Mouse (Mus musculus): ENCODE results near the gene Slc12a6. TPM values are rescaled to one million over a fixed set of nuclear protein-coding genes. Genes with fewer than 3 reads are reported as not detected.

Gene Slc12a6
- polyA plus RNA-seq, 1 experiment, result 10.8 TPM

- Histone ChIP-seq H3K27ac (replicated peaks; ENCODE audit: low read depth, low read length) (no peak overlapping the region), H3K4me1 (ENCODE audit: control insufficient read depth, insufficient read depth, insufficient read length, low read length) (no peaks in the 10 kb centered on the region), H3K4me3 (ENCODE audit: insufficient read depth, low read depth, low read length) (no peak overlapping the region)
These were observed 15.7 kb upstream of the Slc12a6 start for GRCm38 (mm10) chr2:112249780-112250453.

DNA sequence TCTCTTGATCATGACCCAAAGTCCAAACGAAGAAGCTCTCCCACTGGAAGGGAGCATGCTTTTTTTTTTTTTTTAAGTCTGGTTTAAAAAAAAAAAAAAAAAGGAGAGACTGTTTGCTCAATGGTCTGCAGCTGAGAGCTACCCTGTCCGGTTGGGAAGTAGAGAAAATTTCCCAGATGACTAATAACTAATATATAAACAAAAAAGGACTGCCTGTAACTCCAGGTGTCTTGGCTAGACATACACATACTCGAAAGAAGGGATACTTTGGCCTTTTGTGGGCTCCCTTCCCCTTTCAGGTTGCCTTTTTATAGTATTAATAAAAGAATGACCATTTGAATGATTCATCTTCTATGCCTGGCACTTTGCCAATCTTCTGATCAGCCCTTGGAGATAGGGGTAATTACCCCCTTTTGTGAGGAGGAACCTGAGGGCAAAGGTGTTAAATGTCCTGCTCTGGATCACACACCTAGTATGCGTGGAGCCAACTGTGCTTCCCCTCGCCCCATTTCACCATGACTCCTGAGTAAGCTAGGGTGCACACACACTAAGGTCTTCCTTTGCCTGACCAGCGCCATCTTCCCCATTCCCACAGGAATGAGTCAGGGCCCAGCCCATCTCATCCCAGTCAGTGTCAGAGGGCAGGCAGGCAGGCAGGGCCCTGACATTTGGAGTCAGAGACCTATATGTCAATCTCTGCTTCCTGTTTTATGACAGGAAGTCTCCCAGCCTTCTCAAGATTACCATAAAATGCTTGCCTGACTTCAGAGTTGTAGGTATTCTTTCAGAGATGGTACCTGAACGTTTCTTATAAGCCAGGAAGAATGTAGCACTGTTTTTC, 10.7 kb upstream of the Slc12a6 start:
- no peak overlapping the region for H3K4me3 ChIP-seq (ENCODE audit: insufficient read depth, low read depth, low read length)
- H3K27ac ChIP-seq (replicated peaks; ENCODE audit: low read depth, low read length), result no peak overlapping the region
- H3K4me1 ChIP-seq (ENCODE audit: control insufficient read depth, insufficient read depth, insufficient read length, low read length), result no peaks in the 10 kb centered on the region

GRCm38 (mm10) chr2:112259241-112259962, 6.2 kb upstream of the Slc12a6 start, which contains the start of gene Nutm1:
TSS of gene Nutm1 (minus strand) at chr2:112259291.
- H3K4me3 ChIP-seq (ENCODE audit: insufficient read depth, low read depth, low read length), result no peak within 1 kb of the TSS
- H3K27ac ChIP-seq (replicated peaks; ENCODE audit: low read depth, low read length), result no peak within 1 kb of the TSS
- no peaks in the 10 kb centered on the region for H3K4me1 ChIP-seq (ENCODE audit: control insufficient read depth, insufficient read depth, insufficient read length, low read length)

GRCm38 (mm10) chr2:112261748-112262653, 3.6 kb upstream of the Slc12a6 start, which contains the start of gene Nop10:
TSS of gene Nop10 (plus strand) at chr2:112261926.
- Histone ChIP-seq H3K4me3 (ENCODE audit: insufficient read depth, low read depth, low read length) (peak within 1 kb of the TSS; percentile 60), H3K27ac (replicated peaks; ENCODE audit: low read depth, low read length) (peak within 1 kb of the TSS; percentile 26; the same call in 1 of the 2 replicates), H3K4me1 (ENCODE audit: control insufficient read depth, insufficient read depth, insufficient read length, low read length) (no peaks in the 10 kb centered on the region)

DNA sequence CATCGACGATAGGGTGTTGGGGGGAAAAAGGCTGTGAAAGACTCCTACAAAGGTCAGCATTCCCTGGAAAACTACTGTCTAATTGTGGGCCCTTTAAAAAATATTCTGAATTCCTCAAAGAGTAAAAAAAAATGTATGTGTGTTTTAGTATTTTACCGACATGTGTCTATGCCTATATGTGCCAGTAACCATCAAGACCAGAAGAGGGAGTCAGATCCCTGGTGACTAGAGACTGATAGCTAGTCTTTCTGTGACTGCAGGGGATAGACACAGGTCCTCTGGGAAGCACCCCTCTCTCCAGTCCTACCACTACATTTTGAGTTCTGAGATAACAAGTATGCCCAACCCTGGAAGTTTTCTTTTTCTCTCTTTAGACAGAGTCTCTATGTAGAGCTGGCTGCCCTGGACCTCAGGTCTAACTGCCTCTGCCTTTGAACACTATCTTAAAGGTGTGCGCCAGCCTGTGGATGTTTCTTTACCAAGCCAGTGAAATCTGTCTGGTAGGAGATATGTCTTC, 2.8 kb upstream of the Slc12a6 start:
- H3K27ac ChIP-seq (replicated peaks; ENCODE audit: low read depth, low read length), result no peak overlapping the region
- H3K4me3 ChIP-seq (ENCODE audit: insufficient read depth, low read depth, low read length), result peak overlapping the region; percentile 60
- H3K4me1 ChIP-seq (ENCODE audit: control insufficient read depth, insufficient read depth, insufficient read length, low read length), result no peaks in the 10 kb centered on the region

DNA sequence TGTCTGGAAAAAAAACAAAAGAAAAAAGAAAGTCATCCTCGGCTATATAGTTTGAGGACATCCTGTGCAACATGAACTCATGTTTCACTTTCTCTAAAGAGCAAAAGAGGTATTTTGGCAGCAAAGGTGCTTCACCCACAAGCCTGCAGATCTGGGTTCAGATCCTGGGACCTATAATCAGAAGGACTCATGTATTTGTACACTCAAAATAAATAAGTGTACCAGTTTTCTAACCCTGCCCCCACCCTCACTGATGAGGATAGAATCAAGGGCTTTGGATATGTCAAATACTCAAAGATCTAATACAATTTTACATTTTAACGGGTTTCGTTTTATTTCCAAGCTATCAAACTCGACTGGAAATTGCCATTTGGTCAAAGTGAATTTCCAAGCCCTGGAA, 1.3 kb upstream of the Slc12a6 start:
- Histone ChIP-seq H3K27ac (replicated peaks; ENCODE audit: low read depth, low read length) (no peak overlapping the region), H3K4me3 (ENCODE audit: insufficient read depth, low read depth, low read length) (no peak overlapping the region), H3K4me1 (ENCODE audit: control insufficient read depth, insufficient read depth, insufficient read length, low read length) (no peaks in the 10 kb centered on the region)

DNA sequence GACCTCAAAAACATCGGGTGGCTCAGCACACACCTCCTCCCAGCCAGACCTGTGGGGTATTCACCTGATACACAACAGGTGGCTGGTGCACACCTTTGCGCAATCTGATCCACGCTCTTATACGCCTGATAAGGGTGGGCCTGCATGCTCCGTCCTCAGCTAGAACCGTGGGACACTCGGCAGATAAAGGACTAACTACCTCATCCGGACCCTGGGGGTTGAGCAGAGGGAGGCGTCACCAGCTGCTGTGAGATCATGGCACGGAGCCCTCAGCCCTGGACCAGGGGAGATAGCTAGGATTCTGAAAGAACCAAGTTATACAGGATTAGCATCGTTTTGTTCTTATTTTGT, 592 bp downstream of the Slc12a6 start, which contains the start of gene Gm21985:
Gene Gm21985, plus strand, starts transcription at position 73 of the 351 bp plus-strand sequence.
- Histone ChIP-seq H3K4me3 (ENCODE audit: insufficient read depth, low read depth, low read length) (peak within 1 kb of the TSS; percentile 84), H3K4me1 (ENCODE audit: control insufficient read depth, insufficient read depth, insufficient read length, low read length) (peaks cover 5% of the 10 kb centered on the region), H3K27ac (replicated peaks; ENCODE audit: low read depth, low read length) (peak within 1 kb of the TSS; percentile 81)

DNA sequence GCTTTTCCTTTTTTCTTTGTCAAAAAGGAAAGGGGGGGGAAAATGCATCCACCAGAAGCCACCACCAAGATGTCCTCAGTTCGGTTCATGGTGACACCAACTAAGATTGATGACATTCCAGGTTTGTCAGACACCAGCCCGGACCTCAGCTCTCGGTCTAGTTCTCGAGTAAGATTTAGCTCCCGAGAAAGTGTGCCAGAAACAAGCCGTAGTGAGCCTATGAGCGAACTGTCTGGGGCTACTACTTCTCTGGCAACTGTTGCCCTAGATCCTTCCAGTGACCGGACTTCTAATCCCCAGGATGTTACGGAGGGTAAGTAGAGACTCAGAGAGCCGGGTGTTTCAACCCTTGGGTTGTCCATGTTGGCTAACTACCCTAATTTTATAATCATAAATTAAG, 1.2 kb downstream of the Slc12a6 start:
- peak overlapping the region; percentile 71 for H3K27ac ChIP-seq (replicated peaks; ENCODE audit: low read depth, low read length)

DNA sequence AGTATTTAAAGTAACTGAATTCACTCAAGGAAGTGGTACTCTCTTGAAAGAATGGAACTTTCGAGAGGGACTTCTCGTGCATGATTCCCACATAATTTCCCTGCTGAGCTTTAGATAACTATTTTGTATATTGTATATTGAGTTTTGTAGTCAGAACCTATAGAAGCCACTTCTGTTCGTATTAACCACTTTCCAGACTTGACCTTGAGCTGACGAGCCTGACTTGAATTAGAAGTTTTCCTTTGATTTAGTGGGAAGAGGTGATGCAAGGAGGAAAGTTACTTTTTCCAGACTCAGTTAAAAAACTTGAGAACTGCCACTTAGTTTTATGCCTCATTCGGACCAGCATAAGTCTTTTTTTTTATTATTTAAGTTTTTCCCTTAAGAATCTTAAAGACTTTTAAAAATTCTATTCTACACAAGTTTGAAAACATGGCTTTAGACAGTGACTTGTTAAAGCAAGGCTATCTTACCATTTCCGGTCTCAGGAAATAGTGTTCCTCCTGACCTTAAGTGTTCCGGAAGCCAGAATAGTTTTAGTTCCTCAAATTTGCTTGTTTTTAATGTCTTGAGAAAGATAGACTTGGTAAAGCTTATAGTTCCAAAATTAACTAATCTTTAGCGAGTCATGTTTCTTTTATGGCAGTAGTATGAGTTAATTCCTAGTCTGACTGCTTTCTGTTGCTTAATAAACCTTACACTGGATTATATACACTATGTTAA, 2.1 kb downstream of the Slc12a6 start:
- peak overlapping the region; percentile 22; the same call in 1 of the 2 replicates for H3K4me3 ChIP-seq (ENCODE audit: insufficient read depth, low read depth, low read length)
- H3K4me1 ChIP-seq (ENCODE audit: control insufficient read depth, insufficient read depth, insufficient read length, low read length), result peaks cover 7% of the 10 kb centered on the region
- peak overlapping the region; percentile 34; the same call in 1 of the 2 replicates for H3K27ac ChIP-seq (replicated peaks; ENCODE audit: low read depth, low read length)

More for the DNA sequence above, 1.2 kb downstream of the Slc12a6 start:
- Histone ChIP-seq H3K4me1 (ENCODE audit: control insufficient read depth, insufficient read depth, insufficient read length, low read length) (peaks cover 7% of the 10 kb centered on the region), H3K4me3 (ENCODE audit: insufficient read depth, low read depth, low read length) (peak overlapping the region; percentile 84)

- no peak overlapping the region for H3K27ac ChIP-seq (replicated peaks; ENCODE audit: low read depth, low read length)
- H3K4me3 ChIP-seq (ENCODE audit: insufficient read depth, low read depth, low read length), result no peak overlapping the region
- peaks cover 7% of the 10 kb centered on the region for H3K4me1 ChIP-seq (ENCODE audit: control insufficient read depth, insufficient read depth, insufficient read length, low read length)
These were observed 4.4 kb downstream of the Slc12a6 start for GRCm38 (mm10) chr2:112270011-112270410.

GRCm38 (mm10) chr2:112272909-112273308, 7.3 kb downstream of the Slc12a6 start:
- H3K27ac ChIP-seq (replicated peaks; ENCODE audit: low read depth, low read length), result no peak overlapping the region
- H3K4me3 ChIP-seq (ENCODE audit: insufficient read depth, low read depth, low read length), result no peak overlapping the region
- H3K4me1 ChIP-seq (ENCODE audit: control insufficient read depth, insufficient read depth, insufficient read length, low read length), result peaks cover 9% of the 10 kb centered on the region

- Histone ChIP-seq H3K4me3 (ENCODE audit: insufficient read depth, low read depth, low read length) (no peak overlapping the region), H3K4me1 (ENCODE audit: control insufficient read depth, insufficient read depth, insufficient read length, low read length) (peaks cover 9% of the 10 kb centered on the region), H3K27ac (replicated peaks; ENCODE audit: low read depth, low read length) (no peak overlapping the region)
These were observed 7.8 kb downstream of the Slc12a6 start for GRCm38 (mm10) chr2:112273474-112273873.

DNA sequence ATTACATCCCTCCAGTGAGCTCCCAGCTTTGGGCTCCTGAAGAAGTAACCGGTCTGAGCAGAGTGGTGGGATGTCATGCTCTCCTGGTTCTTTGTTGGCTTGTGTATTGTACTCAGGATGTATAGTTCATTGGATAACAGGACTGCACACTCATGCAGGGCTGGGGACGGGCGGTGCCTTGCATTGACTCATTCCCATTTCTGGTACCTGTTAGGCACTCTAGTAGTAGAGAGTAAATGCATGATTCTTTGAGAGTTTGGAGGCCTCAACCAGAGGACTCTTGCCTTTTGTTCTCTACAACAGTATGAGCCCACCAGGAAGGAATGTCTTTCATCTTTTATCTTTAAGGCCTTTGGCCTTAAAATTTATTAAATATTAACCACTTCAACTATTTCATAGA, 11.2 kb downstream of the Slc12a6 start:
- Histone ChIP-seq H3K27ac (replicated peaks; ENCODE audit: low read depth, low read length) (no peak overlapping the region), H3K4me3 (ENCODE audit: insufficient read depth, low read depth, low read length) (no peak overlapping the region), H3K4me1 (ENCODE audit: control insufficient read depth, insufficient read depth, insufficient read length, low read length) (peaks cover 2% of the 10 kb centered on the region; the same call in 1 of the 2 replicates)
